Mouse (Mus musculus) kidney, embryonic 14.5 days (tissue): ENCODE results near the gene Rps28. TPM values are rescaled to one million over a fixed set of nuclear protein-coding genes. Genes with fewer than 3 reads are reported as not detected.
A peak's percentile ranks its signal among the peaks of the same experiment; 100 is the strongest.

ENCODE experiments used
- ATAC-seq: fragments of 200-750 bp; cut with Nextera tagmentation; 2 replicates; pipeline ENCODE4 v1.8.0; 2017; ENCODE audit warnings: moderate number of reproducible peaks, mild to moderate bottlenecking, moderate TSS enrichment, moderate library complexity; ENCODE audit not compliant: low FRiP score, low TSS enrichment
- H3K27ac ChIP-seq: fragments of 300-500 bp; sonication (generic); 2 replicates; pipeline ENCODE4 v1.5.1; 2014; ENCODE audit warnings: low read depth, mild to moderate bottlenecking, low read length, moderate library complexity, mixed read lengths
- H3K27me3 ChIP-seq: fragments of 300-500 bp; sonication (generic); 2 replicates; pipeline ENCODE4 v1.6.1; 2014; ENCODE audit warnings: mild to moderate bottlenecking, low read length; ENCODE audit not compliant: control insufficient read depth, insufficient read depth
- H3K36me3 ChIP-seq: fragments of 300-500 bp; sonication (generic); 2 replicates; pipeline ENCODE4 v1.6.1; 2014; ENCODE audit warnings: low read length, mixed read lengths; ENCODE audit not compliant: control insufficient read depth, insufficient read depth
- H3K4me1 ChIP-seq: fragments of 300-500 bp; sonication (generic); 2 replicates; pipeline ENCODE4 v1.6.1; 2014; ENCODE audit warnings: low read length, mixed read lengths; ENCODE audit not compliant: control insufficient read depth, insufficient read depth
- H3K4me2 ChIP-seq: fragments of 300-500 bp; sonication (generic); replicated peaks from 2 replicates; pipeline ENCODE4 v1.6.1; 2014; ENCODE audit warnings: low read depth, mild to moderate bottlenecking, low read length
- H3K4me3 ChIP-seq: fragments of 300-500 bp; sonication (generic); 2 replicates; pipeline ENCODE4 v1.5.1; 2014; ENCODE audit warnings: mild to moderate bottlenecking, low read length
- H3K9ac ChIP-seq: fragments of 300-500 bp; sonication (generic); 2 replicates; pipeline ENCODE4 v1.6.1; 2014; ENCODE audit warnings: low read depth, mild to moderate bottlenecking, low read length, moderate library complexity
- H3K9me3 ChIP-seq: fragments of 300-500 bp; sonication (generic); 2 replicates; pipeline ENCODE4 v1.6.1; 2016; ENCODE audit warnings: low read length; ENCODE audit not compliant: control insufficient read depth
- WGBS: fragments of 180-500 bp; shearing (Covaris S2); extraction: QIAGEN DNeasy Blood & Tissue Kit; methylation state at CpG from one replicate; pipeline ENCODE4 v1.1.7; 2014; 5-methylcytosine and 5-hydroxymethylcytosine counted together
- polyA plus RNA-seq: library from polyadenylated mRNA; unstranded; fragments of >200 nt; fragmentation: Nextera tagmentation; extraction: Ambion mirVana; gene quantifications from 2 replicates; pipeline ENCODE4 v1.2.1, GENCODE M21; 2014

The Rps28 gene
- polyA plus RNA-seq, 1 experiment from 2014 or later, result 1,210 TPM

- ATAC-seq, result no peak
- 59% methylated on average over 4 of the region's 4 CpGs for WGBS
- no peak overlapping the region for H3K4me3 ChIP-seq
These were observed 20.2 kb downstream of the Rps28 start for GRCm38 (mm10) chr17:33804205-33804604.

DNA sequence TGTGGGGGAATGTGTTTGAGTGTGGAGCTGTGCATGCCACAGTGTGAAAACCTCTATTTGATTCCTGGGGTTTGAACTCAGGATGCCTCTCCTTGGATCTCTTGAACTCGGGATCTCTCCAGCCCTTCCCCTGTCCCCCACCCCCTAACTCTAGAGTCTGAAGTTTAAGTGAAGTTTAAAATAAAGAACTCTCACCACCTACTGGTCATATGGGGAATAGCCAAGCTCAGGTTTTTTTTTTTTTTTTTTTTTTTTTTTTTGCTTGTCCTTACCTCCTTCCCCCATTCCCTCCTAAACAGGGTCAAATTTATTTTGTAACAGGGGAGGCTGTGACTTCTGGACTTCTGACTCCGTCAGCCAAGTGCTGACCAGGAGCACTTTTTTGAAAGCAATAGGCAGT lies 22.1 kb downstream of the Rps28 start:
- Histone ChIP-seq H3K36me3 (no peaks in the 10 kb centered on the region), H3K27ac (no peak overlapping the region), H3K4me1 (no peaks in the 10 kb centered on the region), H3K27me3 (no peaks in the 10 kb centered on the region), H3K4me2 (no peak overlapping the region), H3K9ac (no peak overlapping the region), H3K9me3 (no peaks in the 10 kb centered on the region), H3K4me3 (no peak overlapping the region)
- WGBS, result 2% methylated on average over 2 of the region's 2 CpGs
- no peak for ATAC-seq

More at GRCm38 (mm10) chr17:33804205-33804604, 20.2 kb downstream of the Rps28 start:
- Histone ChIP-seq H3K4me2 (no peak overlapping the region), H3K36me3 (no peaks in the 10 kb centered on the region), H3K27ac (no peak overlapping the region), H3K27me3 (no peaks in the 10 kb centered on the region), H3K9me3 (no peaks in the 10 kb centered on the region), H3K9ac (no peak overlapping the region), H3K4me1 (no peaks in the 10 kb centered on the region)

GRCm38 (mm10) chr17:33799277-33799676 lies 25.1 kb downstream of the Rps28 start:
- no peak overlapping the region for H3K9ac ChIP-seq
- no peaks in the 10 kb centered on the region for H3K9me3 ChIP-seq
- no peak overlapping the region for H3K27ac ChIP-seq
- H3K4me2 ChIP-seq, result no peak overlapping the region
- H3K4me3 ChIP-seq, result no peak overlapping the region
- H3K4me1 ChIP-seq, result no peaks in the 10 kb centered on the region
- no peaks in the 10 kb centered on the region for H3K36me3 ChIP-seq
- no peak for ATAC-seq
- WGBS, result 55% methylated on average over 1 of the region's 1 CpGs
- no peaks in the 10 kb centered on the region for H3K27me3 ChIP-seq

DNA sequence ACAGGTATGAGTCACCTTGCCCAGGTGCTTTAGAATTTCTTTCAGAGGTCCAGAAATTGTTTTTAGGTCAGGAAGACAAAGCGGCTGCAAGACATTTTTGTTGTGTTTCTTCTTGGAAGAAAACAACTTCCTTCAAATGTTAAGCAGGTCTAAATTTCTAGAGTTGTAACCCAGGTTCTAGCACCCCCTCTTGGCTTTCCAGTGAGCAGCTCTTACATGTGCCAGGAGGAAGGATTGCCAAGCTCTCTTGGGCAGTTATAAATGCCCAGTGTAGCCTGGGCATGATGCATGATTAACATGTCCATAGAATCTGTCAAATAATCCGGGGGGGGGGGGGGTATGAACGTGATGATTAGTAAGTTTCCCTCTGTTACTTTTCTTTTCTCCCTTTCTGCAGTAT lies 26.1 kb downstream of the Rps28 start:
- Histone ChIP-seq H3K9ac (no peak overlapping the region), H3K4me1 (no peaks in the 10 kb centered on the region), H3K4me2 (no peak overlapping the region), H3K27me3 (no peaks in the 10 kb centered on the region), H3K4me3 (no peak overlapping the region), H3K9me3 (no peaks in the 10 kb centered on the region), H3K27ac (no peak overlapping the region), H3K36me3 (no peaks in the 10 kb centered on the region)
- WGBS, result 50% methylated on average over 3 of the region's 3 CpGs
- ATAC-seq, result no peak

DNA sequence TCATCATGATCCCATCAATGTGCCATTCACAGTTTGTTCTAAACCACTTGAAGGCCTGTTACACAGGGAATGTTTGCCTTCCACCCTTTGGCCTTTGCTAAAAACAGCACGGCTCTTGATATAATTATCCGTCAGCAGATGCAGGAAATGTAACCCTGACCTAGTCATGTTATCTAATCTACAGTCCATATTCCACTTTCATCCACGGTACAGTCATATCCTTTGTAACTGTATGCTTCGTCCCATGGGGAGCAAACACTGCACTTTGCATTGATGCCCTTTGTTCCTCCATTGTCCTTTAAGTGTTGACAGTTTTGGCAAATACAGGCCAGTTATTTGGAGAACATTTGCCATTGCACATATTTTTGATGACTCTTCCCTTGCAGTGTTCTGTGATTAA lies 35.6 kb downstream of the Rps28 start:
- H3K27ac ChIP-seq, result no peak overlapping the region
- no peaks in the 10 kb centered on the region for H3K4me1 ChIP-seq
- H3K27me3 ChIP-seq, result no peaks in the 10 kb centered on the region
- H3K9me3 ChIP-seq, result no peaks in the 10 kb centered on the region
- H3K9ac ChIP-seq, result no peak overlapping the region
- no peak overlapping the region for H3K4me3 ChIP-seq
- no peak for ATAC-seq
- no peak overlapping the region for H3K4me2 ChIP-seq
- WGBS, result 65% methylated on average over 4 of the region's 4 CpGs
- no peaks in the 10 kb centered on the region for H3K36me3 ChIP-seq

DNA sequence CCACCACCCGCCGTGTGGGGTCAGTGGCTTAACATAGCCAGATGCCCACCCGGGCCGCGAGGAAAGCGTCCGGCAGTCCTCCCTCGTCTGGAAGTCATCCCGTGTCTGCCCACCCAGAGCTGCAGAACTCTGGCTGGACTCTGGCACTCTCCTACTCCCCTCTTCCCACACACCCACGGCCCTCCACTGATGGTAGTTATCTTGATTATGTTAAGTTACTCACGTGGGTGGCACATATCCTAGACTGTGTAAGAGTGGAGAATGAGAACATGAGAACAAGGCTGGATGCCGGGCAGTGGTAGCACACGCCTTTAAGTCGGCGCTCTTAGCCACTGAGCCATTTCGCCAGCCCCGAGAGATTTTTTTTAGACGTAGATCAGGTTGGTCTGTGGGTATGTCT lies 38.0 kb downstream of the Rps28 start:
- no peaks in the 10 kb centered on the region for H3K27me3 ChIP-seq
- no peak overlapping the region for H3K4me3 ChIP-seq
- no peak overlapping the region for H3K9ac ChIP-seq
- WGBS, result 86% methylated on average over 18 of the region's 18 CpGs
- H3K36me3 ChIP-seq, result no peaks in the 10 kb centered on the region
- H3K9me3 ChIP-seq, result no peaks in the 10 kb centered on the region
- no peak overlapping the region for H3K27ac ChIP-seq
- no peak overlapping the region for H3K4me2 ChIP-seq
- H3K4me1 ChIP-seq, result peaks cover 12% of the 10 kb centered on the region; the same call in 1 of the 2 replicates
- ATAC-seq, result no peak

GRCm38 (mm10) chr17:33784939-33785338 lies 39.4 kb downstream of the Rps28 start:
- 89% methylated on average over 2 of the region's 2 CpGs for whole genome bisulfite sequencing
- Histone ChIP-seq H3K4me1 (peaks cover 12% of the 10 kb centered on the region; the same call in 1 of the 2 replicates), H3K4me2 (no peak overlapping the region), H3K9ac (no peak overlapping the region), H3K36me3 (no peaks in the 10 kb centered on the region), H3K9me3 (no peaks in the 10 kb centered on the region), H3K4me3 (no peak overlapping the region), H3K27me3 (no peaks in the 10 kb centered on the region), H3K27ac (no peak overlapping the region)
- ATAC-seq, result no peak

DNA sequence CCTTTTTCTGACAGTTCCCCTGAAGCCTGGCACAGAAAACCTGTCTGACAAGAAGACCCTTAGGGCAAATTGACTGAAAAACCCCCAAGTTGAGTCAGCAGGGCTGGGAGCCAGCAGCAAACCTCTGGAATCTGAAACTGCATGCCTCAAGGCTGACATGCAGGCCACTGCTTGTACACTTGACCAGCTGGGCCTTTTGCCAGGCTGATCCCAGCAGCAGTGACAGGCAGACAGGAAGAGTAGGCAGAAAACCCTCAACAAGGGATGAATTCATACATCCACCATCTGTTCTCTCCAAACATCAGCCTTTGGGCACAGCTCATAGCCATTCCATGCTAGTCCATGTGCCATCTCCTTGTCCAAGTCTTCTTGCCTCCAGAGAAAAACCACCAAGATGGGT lies 41.0 kb downstream of the Rps28 start:
- no peak for ATAC-seq
- no peaks in the 10 kb centered on the region for H3K27me3 ChIP-seq
- H3K4me2 ChIP-seq, result no peak overlapping the region
- H3K4me1 ChIP-seq, result peaks cover 17% of the 10 kb centered on the region
- no peaks in the 10 kb centered on the region for H3K9me3 ChIP-seq
- H3K27ac ChIP-seq, result no peak overlapping the region
- no peaks in the 10 kb centered on the region for H3K36me3 ChIP-seq
- no peak overlapping the region for H3K9ac ChIP-seq
- H3K4me3 ChIP-seq, result no peak overlapping the region

DNA sequence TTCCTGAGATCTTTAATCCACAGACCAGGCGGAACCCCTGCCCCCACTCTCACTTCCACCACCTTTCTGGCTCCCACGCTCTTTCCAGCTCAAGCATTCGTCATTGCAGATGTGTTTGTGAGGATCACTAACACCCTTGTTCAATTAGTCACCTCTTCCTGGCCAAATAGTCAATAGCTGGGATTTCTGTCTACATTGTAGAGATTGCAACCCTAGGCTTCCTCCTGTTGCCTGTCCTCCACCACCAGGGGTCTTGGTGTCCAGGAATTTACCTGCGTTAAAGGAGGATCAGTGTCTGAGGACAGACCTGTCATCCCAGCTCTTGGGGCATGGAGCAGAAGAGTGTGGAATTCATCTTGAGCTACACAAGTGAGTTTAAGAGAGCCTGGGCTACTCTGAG lies 42.3 kb downstream of the Rps28 start:
- Histone ChIP-seq H3K27me3 (no peaks in the 10 kb centered on the region), H3K4me1 (peaks cover 19% of the 10 kb centered on the region), H3K9me3 (no peaks in the 10 kb centered on the region), H3K4me3 (peak overlapping the region; percentile 37), H3K27ac (no peak overlapping the region), H3K9ac (peak overlapping the region; percentile 58; the same call in 1 of the 2 replicates), H3K36me3 (peaks cover 8% of the 10 kb centered on the region), H3K4me2 (peak overlapping the region; percentile 60)
- 26% methylated on average over 4 of the region's 4 CpGs for WGBS
- no peak for ATAC-seq
